Mouse (Mus musculus) urinary bladder, postnatal 36 days (tissue): ENCODE measurements around the gene Anks1.
"Not testable (repeated sequence)": the region's sequence is repeated elsewhere in the genome, so short reads cannot be mapped to it uniquely, and the experiment has no call there.

ENCODE experiments used
- DNase-seq, 2 experiments: peaks; one replicate each; pipeline ENCODE4 v3.0.0; 2022; ENCODE audit warnings: low spot score in 2 of 2, mixed read lengths in 1 of 2

The Anks1 gene

GRCm38 (mm10) chr17:27931826-27932225 is 22.7 kb downstream of the Anks1 start:
- DNase-seq: no peak

GRCm38 (mm10) chr17:27934136-27934910 is 25.2 kb downstream of the Anks1 start:
- no peak for DNase-seq

GRCm38 (mm10) chr17:27935091-27935490 is 26.0 kb downstream of the Anks1 start:
- DNase-seq: no peak

- no peak for DNase-seq
These were observed 28.0 kb downstream of the Anks1 start for GRCm38 (mm10) chr17:27937054-27937615.

- DNase-seq: no peak
These were observed 29.1 kb downstream of the Anks1 start for GRCm38 (mm10) chr17:27938121-27938754.

- DNase-seq: no peak
These were observed 29.9 kb downstream of the Anks1 start for GRCm38 (mm10) chr17:27939028-27939427.

- DNase-seq: peak in 1 of 2 experiments; percentile 56
These were observed 31.2 kb downstream of the Anks1 start for GRCm38 (mm10) chr17:27940352-27940751.

GRCm38 (mm10) chr17:27941178-27941577 is 32.1 kb downstream of the Anks1 start:
- DNase-seq: no peak

GRCm38 (mm10) chr17:27941698-27942097 is 32.6 kb downstream of the Anks1 start:
- no peak for DNase-seq

GRCm38 (mm10) chr17:27942131-27942530 is 33.0 kb downstream of the Anks1 start:
- no peak for DNase-seq

- DNase-seq: peak; percentile 74 to 84
These were observed 36.6 kb downstream of the Anks1 start for GRCm38 (mm10) chr17:27945546-27946216.

GRCm38 (mm10) chr17:27946371-27946770 is 37.3 kb downstream of the Anks1 start:
- no peak for DNase-seq

GRCm38 (mm10) chr17:27947155-27947554 is 38.0 kb downstream of the Anks1 start:
- DNase-seq: no peak

GRCm38 (mm10) chr17:27953136-27953535 is 44.0 kb downstream of the Anks1 start:
- DNase-seq: no peak

- no peak for DNase-seq
These were observed 45.7 kb downstream of the Anks1 start for GRCm38 (mm10) chr17:27954629-27955402.

- DNase-seq: no peak
These were observed 48.5 kb downstream of the Anks1 start for GRCm38 (mm10) chr17:27957649-27958048.

GRCm38 (mm10) chr17:27960128-27961111 is 51.3 kb downstream of the Anks1 start:
- DNase-seq: no peak

GRCm38 (mm10) chr17:27963120-27963519 is 54.0 kb downstream of the Anks1 start:
- not testable (repeated sequence) for DNase-seq

- no peak for DNase-seq
These were observed 55.5 kb downstream of the Anks1 start for GRCm38 (mm10) chr17:27964607-27965006.

- no peak for DNase-seq
These were observed 56.2 kb downstream of the Anks1 start for GRCm38 (mm10) chr17:27965292-27965691.
